14 mouse cellular contexts compared by ENCODE assay signal in the genomic region with DNA sequence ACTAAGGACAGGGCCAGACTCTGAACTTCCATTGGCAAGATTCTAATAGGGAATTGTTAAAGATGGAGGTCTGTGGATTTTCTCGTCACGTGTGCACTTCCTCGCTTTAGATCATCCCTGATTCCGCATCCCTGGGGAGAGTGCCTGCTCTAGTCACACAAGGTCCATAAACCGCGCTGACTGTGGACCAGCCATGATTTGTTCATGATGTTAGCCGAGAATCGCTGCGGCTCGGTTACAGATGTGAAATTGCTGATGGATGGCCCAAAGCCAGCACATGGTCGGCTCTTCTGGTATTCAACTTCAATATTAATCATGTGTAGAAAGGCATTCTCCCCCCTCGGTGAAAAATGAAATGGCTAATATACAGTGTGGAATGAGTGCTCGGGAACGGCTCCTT.
DNase-seq lines count a peak whose midpoint lies in the region; ATAC-seq and TF ChIP-seq lines count a peak whose summit lies in the region.
"Had no signal": no experiment of that assay in that cellular context is flagged by ENCODE, and none has a peak within 500 bp of the region (broad histone marks: within the 10 kb centered on the region; RNA-seq: fewer than 3 reads in every experiment).

No protein-coding gene starts in this region.

- H3K27me3 ChIP-seq in kidney, embryonic 16.5 days (ENCODE audit: insufficient read depth, low read length): no peaks in the 10 kb centered on the region
- no peaks in the 10 kb centered on the region; the same call in 1 of the 2 replicates for H3K27me3 ChIP-seq in kidney, embryonic 15.5 days
- H3K27me3 ChIP-seq in lung, embryonic 14.5 days (ENCODE audit: insufficient read depth, low read length): no peaks in the 10 kb centered on the region
- H3K27me3 ChIP-seq in embryonic facial prominence, embryonic 13.5 days: no peaks in the 10 kb centered on the region

- no peak for TF ChIP-seq POLR2A in embryonic fibroblast, embryonic 13.5 days (IDR thresholded peaks at IDR 0.05; ENCODE audit: low read depth, low read length)

- WGBS in kidney, embryonic 16.5 days: 61% methylated on average over 14 of the region's 14 CpGs
- WGBS in kidney, embryonic 15.5 days: 65% methylated on average over 14 of the region's 14 CpGs
- 58% methylated on average over 14 of the region's 14 CpGs for WGBS in lung, embryonic 14.5 days
- 43% methylated on average over 14 of the region's 14 CpGs for WGBS in embryonic facial prominence, embryonic 13.5 days

- no peak overlapping the region for H3K27ac ChIP-seq in kidney, embryonic 16.5 days (ENCODE audit: low read length)
- H3K27ac ChIP-seq in kidney, embryonic 15.5 days: no peak overlapping the region
- H3K27ac ChIP-seq in lung, embryonic 14.5 days (ENCODE audit: low read depth): no peak overlapping the region
- H3K27ac ChIP-seq in embryonic facial prominence, embryonic 13.5 days: peak overlapping the region; percentile 40; the same call in 1 of the 2 replicates
- H3K27ac ChIP-seq in embryonic fibroblast, embryonic 13.5 days (ENCODE audit: insufficient read depth, low read length): peak overlapping the region; percentile 9; the same call in 1 of the 2 replicates

- TF ChIP-seq CTCF in lung, embryonic 14.5 days (IDR thresholded peaks at IDR 0.05; ENCODE audit: low read depth): no peak
- no peak for TF ChIP-seq CTCF in embryonic fibroblast, embryonic 13.5 days (IDR thresholded peaks at IDR 0.05; ENCODE audit: borderline replicate concordance, insufficient read depth, low read length)

- no peak overlapping the region for H3K4me2 ChIP-seq in kidney, embryonic 16.5 days (replicated peaks; ENCODE audit: low read depth, low read length)
- H3K4me2 ChIP-seq in kidney, embryonic 15.5 days: no peak overlapping the region
- H3K4me2 ChIP-seq in lung, embryonic 14.5 days: no peak overlapping the region
- no peak overlapping the region for H3K4me2 ChIP-seq in embryonic facial prominence, embryonic 13.5 days
- H3K4me2 ChIP-seq: midbrain, embryonic 11.5 days had no signal

- no peak overlapping the region for H3K4me3 ChIP-seq in kidney, embryonic 16.5 days (ENCODE audit: low read length)
- no peak overlapping the region for H3K4me3 ChIP-seq in kidney, embryonic 15.5 days (replicated peaks)
- H3K4me3 ChIP-seq in lung, embryonic 14.5 days (ENCODE audit: low read depth, low read length): no peak overlapping the region
- H3K4me3 ChIP-seq in embryonic facial prominence, embryonic 13.5 days: no peak overlapping the region
- H3K4me3 ChIP-seq in embryonic fibroblast, embryonic 13.5 days (ENCODE audit: insufficient read depth, low read length): no peak overlapping the region

- H3K9ac ChIP-seq in kidney, embryonic 16.5 days (replicated peaks; ENCODE audit: low read length): no peak overlapping the region
- H3K9ac ChIP-seq in kidney, embryonic 15.5 days: no peak overlapping the region
- no peak overlapping the region for H3K9ac ChIP-seq in lung, embryonic 14.5 days
- no peak overlapping the region for H3K9ac ChIP-seq in embryonic facial prominence, embryonic 13.5 days

- no peaks in the 10 kb centered on the region for H3K9me3 ChIP-seq in kidney, embryonic 16.5 days (ENCODE audit: low read length)
- no peaks in the 10 kb centered on the region for H3K9me3 ChIP-seq in kidney, embryonic 15.5 days (replicated peaks)
- H3K9me3 ChIP-seq in lung, embryonic 14.5 days (ENCODE audit: low read depth, low read length): no peaks in the 10 kb centered on the region
- no peaks in the 10 kb centered on the region for H3K9me3 ChIP-seq in embryonic facial prominence, embryonic 13.5 days

- ATAC-seq in kidney, embryonic 16.5 days (ENCODE audit: low FRiP score, low TSS enrichment): peak; percentile 51; the same call in 1 of the 2 replicates
- no peak for ATAC-seq in kidney, embryonic 15.5 days (replicated peaks; ENCODE audit: low FRiP score)
- ATAC-seq in lung, embryonic 14.5 days (ENCODE audit: insufficient read depth): no peak
- no peak for ATAC-seq in embryonic facial prominence, embryonic 13.5 days (ENCODE audit: insufficient number of reproducible peaks, insufficient read depth, low FRiP score, low TSS enrichment, low read depth)
- ATAC-seq: inflammation-experienced regulatory T-cells, adult 6 months had no signal

- H3K36me3 ChIP-seq in kidney, embryonic 16.5 days (ENCODE audit: insufficient read depth, low read length): no peaks in the 10 kb centered on the region
- no peaks in the 10 kb centered on the region for H3K36me3 ChIP-seq in kidney, embryonic 15.5 days
- H3K36me3 ChIP-seq in lung, embryonic 14.5 days (ENCODE audit: insufficient read depth): no peaks in the 10 kb centered on the region
- H3K36me3 ChIP-seq in embryonic facial prominence, embryonic 13.5 days: no peaks in the 10 kb centered on the region

- peak; percentile 45 for DNase-seq in lung, embryonic 14.5 days
- DNase-seq in lung, postnatal 14 days: no peak
- DNase-seq in layer of hippocampus, postnatal 10 days (ENCODE audit: low spot score in 2 of 2): no peak
- no peak for DNase-seq in cerebellum, adult 11 months
- DNase-seq: cerebellum, adult 9-11 months; lung, adult 18-20 months; lung, postnatal 36 days; right cerebral cortex, postnatal 14 days had no signal

- no peaks in the 10 kb centered on the region; the same call in 1 of the 2 replicates for H3K4me1 ChIP-seq in kidney, embryonic 16.5 days (ENCODE audit: insufficient read depth, low read length)
- H3K4me1 ChIP-seq in kidney, embryonic 15.5 days: peaks cover 17% of the 10 kb centered on the region
- H3K4me1 ChIP-seq in lung, embryonic 14.5 days (ENCODE audit: insufficient read depth): no peaks in the 10 kb centered on the region
- peaks cover 23% of the 10 kb centered on the region for H3K4me1 ChIP-seq in embryonic facial prominence, embryonic 13.5 days
- H3K4me1 ChIP-seq in embryonic fibroblast, embryonic 13.5 days (ENCODE audit: control insufficient read depth, insufficient read depth, low read length): no peaks in the 10 kb centered on the region

Comparison
In these comparisons a context has a peak if more than half of its experiments do, and no peak if none do; other contexts are left out.
1. H3K27ac ChIP-seq: peak in embryonic facial prominence, embryonic 13.5 days (single experiment) and embryonic fibroblast, embryonic 13.5 days (single experiment); none in kidney, embryonic 16.5 days (single experiment), kidney, embryonic 15.5 days (single experiment) and lung, embryonic 14.5 days (single experiment).